Mouse (Mus musculus) G1E (cell line): ENCODE measurements around the gene Fdx1l. TPM values are rescaled to one million over a fixed set of nuclear protein-coding genes. Genes with fewer than 3 reads are reported as not detected.

Source experiments
- ATAC-seq: 2 replicates; pipeline ENCODE4 v1.8.0; 2016; ENCODE audit warnings: mild to moderate bottlenecking; ENCODE audit not compliant: insufficient number of reproducible peaks, poor library complexity, low FRiP score, severe bottlenecking; ENCODE audit errors: extremely low read depth
- DNase-seq: peaks from one replicate; pipeline ENCODE4 v3.0.0; 2012; ENCODE audit warnings: low spot score
- H3K27me3 ChIP-seq: 2 replicates; pipeline ENCODE4 v1.6.1; 2012; ENCODE audit warnings: mild to moderate bottlenecking, low read length, inconsistent platforms; ENCODE audit not compliant: insufficient read depth
- H3K36me3 ChIP-seq: replicated peaks from 2 replicates; pipeline ENCODE3; 2012; ENCODE audit warnings: mild to moderate bottlenecking, inconsistent platforms
- H3K4me1 ChIP-seq: 2 replicates; pipeline ENCODE4 v1.6.1; 2012; ENCODE audit warnings: low read depth, low read length, inconsistent platforms, mixed read lengths; ENCODE audit not compliant: insufficient read depth
- H3K4me3 ChIP-seq: 2 replicates; pipeline ENCODE4 v1.5.1; 2012; ENCODE audit warnings: low read depth, mild to moderate bottlenecking, inconsistent platforms, low read length, moderate library complexity, mixed read lengths
- H3K9me3 ChIP-seq: replicated peaks from 2 replicates; pipeline ENCODE4 v1.6.1; 2012; ENCODE audit warnings: inconsistent platforms
- CTCF ChIP-seq: IDR thresholded peaks from 2 replicates; pipeline ENCODE4 v1.5.1; 2012; ENCODE audit warnings: low read depth, low read length, inconsistent platforms, mixed read lengths
- GATA1 ChIP-seq: IDR thresholded peaks from 2 replicates; pipeline ENCODE4 v1.6.1; 2012; ENCODE audit warnings: borderline replicate concordance, low read length, inconsistent platforms, mixed read lengths
- GATA2 ChIP-seq: IDR thresholded peaks from 2 replicates; pipeline ENCODE4 v1.6.1; 2012; ENCODE audit warnings: low read depth, low read length, inconsistent platforms, borderline replicate concordance
- POLR2AphosphoS5 ChIP-seq: IDR thresholded peaks from 2 replicates; pipeline ENCODE4 v1.6.1; 2012; ENCODE audit warnings: low read depth, low read length, inconsistent platforms; ENCODE audit not compliant: insufficient replicate concordance
- TAL1 ChIP-seq: conservative IDR thresholded peaks from 2 replicates; pipeline ENCODE4 v1.6.1; 2012; ENCODE audit warnings: low read depth, low read length, inconsistent platforms, mixed read lengths
- polyA plus RNA-seq: library from polyadenylated mRNA; stranded (reverse); fragments of >175 nt; gene quantifications from 2 replicates; pipeline ENCODE4 v1.2.3, GENCODE M21; 2012
- total RNA-seq, 2 experiments: library from RNA; stranded (forward) in 1 of 2; stranded (reverse) in 1 of 2; fragments of 200-1000 nt in 1 of 2; fragments of >200 nt in 1 of 2; fragmentation: Nextera tagmentation in 1 of 2; gene quantifications; 2 replicates each; pipeline ENCODE4 v1.2.3; 2014 to 2017

The Fdx1l gene
- total and polyA plus RNA-seq, 3 experiments: 30.6 to 56.1 (median 52.4) TPM

- no peak for DNase-seq
- peaks cover 86% of the 10 kb centered on the region for H3K36me3 ChIP-seq
- H3K9me3 ChIP-seq: no peaks in the 10 kb centered on the region
- TF ChIP-seq CTCF: no peak
- peaks cover 14% of the 10 kb centered on the region for H3K4me1 ChIP-seq
- ATAC-seq: no peak
- no peaks in the 10 kb centered on the region for H3K27me3 ChIP-seq
- no peak overlapping the region for H3K4me3 ChIP-seq
Observed at GRCm38 (mm10) chr9:21107607-21108237, 34.3 kb upstream of the Fdx1l start.

DNA sequence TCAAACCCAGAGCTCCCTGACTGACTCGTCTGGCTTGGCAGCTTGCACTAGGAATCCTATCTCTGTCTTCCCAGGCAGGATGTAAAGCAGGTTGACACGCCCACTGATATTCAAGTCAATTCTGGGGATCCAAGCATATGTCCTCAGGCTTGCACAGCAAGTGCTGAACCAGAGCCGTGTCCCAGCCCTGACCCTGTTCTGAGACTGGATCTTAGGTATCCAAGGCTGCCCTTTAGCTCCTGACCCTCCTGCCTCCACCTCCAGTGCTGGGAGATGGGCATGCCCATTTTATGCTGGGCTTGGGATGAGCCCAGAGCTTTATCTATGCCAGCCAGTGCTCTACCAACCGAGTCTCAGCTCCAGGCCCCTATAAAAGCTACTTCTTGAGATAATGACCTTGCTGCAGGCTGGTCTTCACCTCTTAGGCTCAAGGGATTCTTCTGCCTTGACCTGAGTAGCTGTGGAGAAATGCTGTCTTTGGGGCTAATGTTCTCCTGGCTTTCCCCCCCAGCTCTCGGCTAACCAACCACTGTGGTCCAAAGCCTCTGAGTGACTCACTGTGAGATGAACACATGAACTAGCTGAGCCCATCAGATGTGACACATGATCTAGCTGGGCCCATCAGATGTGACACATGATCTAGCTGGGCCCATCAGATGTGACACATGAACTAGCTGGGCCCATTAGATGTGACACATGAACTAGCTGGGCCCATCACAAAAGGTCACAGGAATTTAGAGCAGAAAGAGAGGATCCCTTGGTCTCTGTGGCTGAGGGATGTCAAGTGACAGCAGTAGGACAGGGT, 32.5 kb upstream of the Fdx1l start:
- ATAC-seq: no peak
- Histone ChIP-seq H3K27me3 (no peaks in the 10 kb centered on the region), H3K4me3 (no peak overlapping the region), H3K9me3 (no peaks in the 10 kb centered on the region), H3K4me1 (peaks cover 14% of the 10 kb centered on the region), H3K36me3 (peaks cover 93% of the 10 kb centered on the region)
- DNase-seq: no peak
- TF ChIP-seq CTCF (no peak), GATA1 (no peak), GATA2 (no peak), TAL1 (no peak), POLR2AphosphoS5 (no peak)

DNA sequence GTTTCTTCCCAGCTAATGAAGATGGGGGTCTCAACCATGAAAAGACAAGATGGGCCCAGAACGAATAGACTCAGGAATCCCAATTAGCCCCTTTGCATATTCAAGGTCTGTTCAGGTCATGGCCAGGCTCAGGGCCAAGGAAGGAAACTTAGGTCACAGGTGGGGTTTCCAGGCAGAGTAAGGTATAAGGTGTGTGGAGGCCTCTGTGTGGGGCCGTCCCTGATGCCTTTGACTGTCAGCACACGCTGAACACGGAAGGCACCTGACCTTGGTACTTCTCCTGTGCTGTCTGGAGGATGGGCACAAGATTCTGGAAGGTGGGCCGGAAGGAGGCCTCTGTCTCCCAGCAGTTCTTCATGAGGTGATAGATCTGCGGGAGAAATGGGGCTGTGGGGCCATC, 31.4 kb upstream of the Fdx1l start:
- Histone ChIP-seq H3K4me1 (peaks cover 14% of the 10 kb centered on the region), H3K36me3 (peaks cover 93% of the 10 kb centered on the region), H3K9me3 (no peaks in the 10 kb centered on the region), H3K4me3 (no peak overlapping the region), H3K27me3 (no peaks in the 10 kb centered on the region)
- ATAC-seq (no peak), DNase-seq (no peak)
- TF ChIP-seq TAL1 (no peak), POLR2AphosphoS5 (no peak), GATA2 (no peak), GATA1 (no peak), CTCF (no peak)

DNA sequence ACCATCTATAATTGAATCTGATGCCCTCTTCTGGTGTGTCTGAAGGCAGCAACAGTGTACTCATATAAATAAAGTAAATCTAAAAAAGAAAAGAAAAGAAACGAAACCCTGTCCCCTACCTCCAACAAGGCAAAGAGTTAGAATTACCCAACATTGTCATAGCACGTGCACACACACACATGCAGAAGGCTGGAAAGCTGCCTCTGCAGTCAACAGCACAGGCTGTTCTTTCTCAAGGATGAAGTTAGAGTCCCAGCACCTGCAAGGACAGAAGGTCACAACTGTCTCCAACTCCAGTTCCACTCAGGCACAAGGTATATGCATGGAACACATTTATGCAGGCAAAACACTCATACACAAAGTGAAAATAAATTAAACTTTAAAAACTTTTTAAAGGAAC, 28.7 kb upstream of the Fdx1l start:
- Histone ChIP-seq H3K36me3 (peaks cover 86% of the 10 kb centered on the region), H3K4me1 (peaks cover 15% of the 10 kb centered on the region)

DNA sequence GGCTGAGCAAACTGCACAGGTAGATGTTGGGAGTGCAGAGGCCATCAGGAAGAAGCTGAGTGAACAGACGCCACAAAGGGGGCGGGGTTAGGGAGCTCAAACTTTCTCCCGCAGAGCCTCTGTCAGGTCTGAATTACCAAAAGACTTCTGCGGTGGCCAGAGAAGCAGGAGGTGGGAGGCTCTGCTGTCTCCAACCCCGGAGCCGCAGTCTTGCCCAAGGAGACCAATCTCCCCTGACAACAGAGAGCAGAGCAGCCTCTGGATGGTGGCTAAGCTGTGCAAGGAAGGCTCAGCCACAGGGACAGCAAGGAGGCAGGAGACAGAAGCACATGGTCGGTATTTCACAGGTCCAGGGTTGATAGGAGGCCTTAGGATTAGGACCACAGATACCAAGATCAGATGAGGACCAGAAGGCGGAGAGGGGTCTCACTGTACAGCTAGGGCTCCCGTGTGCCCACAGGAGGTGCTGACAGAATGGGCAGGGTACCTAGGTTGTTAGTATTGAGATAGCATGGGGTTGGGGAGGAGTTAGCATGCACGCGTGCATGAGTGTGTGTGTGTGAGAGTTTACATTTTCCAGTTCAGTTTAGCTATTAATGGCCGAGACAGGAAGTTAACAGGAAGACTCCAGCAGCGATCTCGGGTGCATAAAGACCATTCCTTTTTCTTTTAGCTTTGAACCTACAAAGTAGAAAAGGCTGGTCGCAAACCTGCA, 27.2 kb upstream of the Fdx1l start:
- Histone ChIP-seq H3K4me3 (no peak overlapping the region), H3K36me3 (peaks cover 87% of the 10 kb centered on the region), H3K9me3 (no peaks in the 10 kb centered on the region), H3K27me3 (no peaks in the 10 kb centered on the region), H3K4me1 (peaks cover 11% of the 10 kb centered on the region)
- DNase-seq (no peak), ATAC-seq (no peak)
- TF ChIP-seq POLR2AphosphoS5 (no peak), TAL1 (no peak), GATA1 (no peak), CTCF (no peak), GATA2 (no peak)

More for the DNA sequence above, 28.7 kb upstream of the Fdx1l start:
- no peak for TF ChIP-seq GATA2
- TF ChIP-seq TAL1: no peak
- no peak for TF ChIP-seq CTCF
- TF ChIP-seq POLR2AphosphoS5: no peak
- TF ChIP-seq GATA1: no peak
- Histone ChIP-seq H3K9me3 (no peaks in the 10 kb centered on the region), H3K4me3 (no peak overlapping the region), H3K27me3 (no peaks in the 10 kb centered on the region)
- DNase-seq (no peak), ATAC-seq (no peak)

DNA sequence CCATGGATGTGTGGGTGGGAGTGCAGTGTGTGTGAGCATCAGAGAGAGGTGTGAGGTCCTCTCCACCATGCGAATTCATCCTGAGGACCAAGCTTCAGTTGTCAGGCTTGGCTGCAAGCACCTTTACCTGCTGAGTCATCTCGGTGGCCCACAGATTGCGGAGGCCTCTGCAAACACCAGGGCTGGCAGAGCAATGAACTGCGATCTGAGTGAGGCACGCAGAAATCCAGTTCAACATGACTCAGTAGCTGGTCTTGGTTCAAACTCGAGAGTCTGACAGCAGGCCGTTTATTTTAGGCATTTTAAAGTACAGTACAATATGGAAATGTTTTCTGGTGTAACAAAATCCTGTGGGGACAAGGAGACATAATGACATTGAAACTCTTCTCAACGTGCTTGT, 24.4 kb upstream of the Fdx1l start:
- Histone ChIP-seq H3K4me1 (peaks cover 13% of the 10 kb centered on the region), H3K36me3 (peaks cover 86% of the 10 kb centered on the region), H3K9me3 (no peaks in the 10 kb centered on the region), H3K27me3 (no peaks in the 10 kb centered on the region), H3K4me3 (no peak overlapping the region)
- DNase-seq (no peak), ATAC-seq (no peak)
- TF ChIP-seq CTCF (no peak), TAL1 (no peak), GATA2 (no peak), GATA1 (no peak)
